Mouse (Mus musculus): ENCODE measurements around the gene Trim72. TPM values are rescaled to one million over a fixed set of nuclear protein-coding genes. Genes with fewer than 3 reads are reported as not detected.

Gene Trim72
- 2.1 and 2.3 TPM in 2 replicates for polyA plus RNA-seq (2012; rRNA removed)

DNA sequence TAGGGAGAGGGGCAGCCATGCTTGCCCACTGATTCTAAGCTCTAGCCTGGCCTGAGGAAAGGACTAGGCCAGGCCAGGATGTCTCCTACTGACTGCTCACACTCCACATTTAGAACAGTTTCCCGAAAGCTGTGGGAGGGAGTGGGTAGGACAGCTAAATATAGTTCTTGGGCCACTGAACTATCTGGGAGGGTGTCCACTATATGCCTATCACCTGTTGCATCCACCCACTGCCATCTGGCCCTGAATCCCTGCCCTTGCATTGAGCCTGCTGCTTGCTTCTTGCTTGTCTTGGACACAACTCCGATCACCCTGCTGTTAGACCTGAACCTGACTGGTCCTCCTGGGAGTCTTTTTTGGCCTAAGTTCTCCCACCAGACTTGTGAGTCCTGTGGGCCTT is at the start of gene Trim72:
Gene Trim72 (plus strand): TSS at position 262 of the 400 bp plus-strand sequence.
- peaks cover 32% of the 10 kb centered on the region for H3K4me1 ChIP-seq (ENCODE audit: control insufficient read depth, insufficient read depth, low read length)
- no peak within 1 kb of the TSS for H3K27ac ChIP-seq (ENCODE audit: insufficient read depth, low read length)
- H3K27me3 ChIP-seq (ENCODE audit: control insufficient read depth, insufficient read depth, low read length) = no peaks in the 10 kb centered on the region
- WGBS = 11% methylated on average over 2 of the region's 2 CpGs
- DNase-seq = peak; percentile 80 to 94
- H3K4me3 ChIP-seq (replicated peaks; ENCODE audit: insufficient read depth, low read depth, low read length) = no peak within 1 kb of the TSS
- TF ChIP-seq CTCF (IDR thresholded peaks at IDR 0.05; ENCODE audit: borderline replicate concordance, insufficient read depth, low read depth, low read length) (no peak; the same call in 1 of the 2 replicates), POLR2A (IDR thresholded peaks at IDR 0.05; ENCODE audit: borderline replicate concordance, insufficient read depth, low read length) (no peak)

GRCm38 (mm10) chr7:127959364-127959763 is 44.4 kb upstream of the Trim72 start:
- Histone ChIP-seq H3K4me1 (ENCODE audit: control insufficient read depth, insufficient read depth, low read length) (no peaks in the 10 kb centered on the region), H3K4me3 (replicated peaks; ENCODE audit: insufficient read depth, low read depth, low read length) (no peak overlapping the region), H3K27ac (ENCODE audit: insufficient read depth, low read length) (no peak overlapping the region), H3K27me3 (ENCODE audit: control insufficient read depth, insufficient read depth, low read length) (no peaks in the 10 kb centered on the region)
- DNase-seq = no peak
- WGBS = 67% methylated on average over 5 of the region's 5 CpGs
- no peak for TF ChIP-seq POLR2A (IDR thresholded peaks at IDR 0.05; ENCODE audit: borderline replicate concordance, insufficient read depth, low read length)
- TF ChIP-seq CTCF (IDR thresholded peaks at IDR 0.05; ENCODE audit: borderline replicate concordance, insufficient read depth, low read depth, low read length) = no peak

DNA sequence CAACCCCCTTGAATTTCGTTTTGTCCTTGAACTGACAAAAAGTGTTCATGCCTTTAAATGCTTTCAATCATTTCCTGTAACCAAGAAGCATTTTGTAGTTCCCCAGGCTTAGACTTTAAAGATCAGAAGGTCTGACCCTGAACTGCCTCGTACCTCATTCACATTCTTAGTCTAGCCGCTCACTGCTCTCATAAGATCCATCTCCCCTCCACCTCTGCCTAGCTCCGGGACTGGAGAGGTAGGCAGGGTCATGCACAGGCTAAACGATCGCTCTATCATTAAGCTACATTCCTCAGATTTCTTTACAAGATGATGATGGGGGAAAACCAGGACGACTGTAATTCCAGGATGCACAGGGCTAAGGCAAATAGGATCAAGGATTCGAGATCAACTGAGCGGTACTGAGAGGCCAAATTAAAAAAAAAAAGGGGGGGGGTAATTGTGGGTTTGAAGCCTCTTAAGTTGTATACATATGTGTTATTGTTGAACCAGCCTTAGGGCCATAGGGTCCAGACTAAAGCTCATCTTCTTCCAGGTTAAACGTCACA is 37.3 kb upstream of the Trim72 start:
- 7% methylated on average over 10 of the region's 10 CpGs for WGBS
- TF ChIP-seq CTCF (IDR thresholded peaks at IDR 0.05; ENCODE audit: borderline replicate concordance, insufficient read depth, low read depth, low read length) (no peak), POLR2A (IDR thresholded peaks at IDR 0.05; ENCODE audit: borderline replicate concordance, insufficient read depth, low read length) (no peak)
- Histone ChIP-seq H3K27ac (ENCODE audit: insufficient read depth, low read length) (peak overlapping the region; percentile 97), H3K4me1 (ENCODE audit: control insufficient read depth, insufficient read depth, low read length) (peaks cover 8% of the 10 kb centered on the region; the same call in 1 of the 2 replicates), H3K27me3 (ENCODE audit: control insufficient read depth, insufficient read depth, low read length) (no peaks in the 10 kb centered on the region), H3K4me3 (replicated peaks; ENCODE audit: insufficient read depth, low read depth, low read length) (peak overlapping the region; percentile 89)
- peak; percentile 30 to 31 for DNase-seq

- H3K4me1 ChIP-seq (ENCODE audit: control insufficient read depth, insufficient read depth, low read length) = peaks cover 8% of the 10 kb centered on the region; the same call in 1 of the 2 replicates
- DNase-seq = peak; percentile 94 to 98
- H3K4me3 ChIP-seq (replicated peaks; ENCODE audit: insufficient read depth, low read depth, low read length) = peak within 1 kb of the TSS; percentile 89
- TF ChIP-seq CTCF (IDR thresholded peaks at IDR 0.05; ENCODE audit: borderline replicate concordance, insufficient read depth, low read depth, low read length) = no peak
- TF ChIP-seq POLR2A (IDR thresholded peaks at IDR 0.05; ENCODE audit: borderline replicate concordance, insufficient read depth, low read length) = peak; percentile 99
- H3K27ac ChIP-seq (ENCODE audit: insufficient read depth, low read length) = peak within 1 kb of the TSS; percentile 97
- under 1% methylated on average over 90 of the region's 92 CpGs for WGBS
- H3K27me3 ChIP-seq (ENCODE audit: control insufficient read depth, insufficient read depth, low read length) = no peaks in the 10 kb centered on the region
Observed at GRCm38 (mm10) chr7:127967004-127967921, 36.5 kb upstream of the Trim72 start, which contains the start of gene Fus. TSS of gene Fus (plus strand) at chr7:127967457.

GRCm38 (mm10) chr7:127967922-127968828 is 35.6 kb upstream of the Trim72 start:
- no peaks in the 10 kb centered on the region for H3K27me3 ChIP-seq (ENCODE audit: control insufficient read depth, insufficient read depth, low read length)
- H3K4me3 ChIP-seq (replicated peaks; ENCODE audit: insufficient read depth, low read depth, low read length) = peak overlapping the region; percentile 89
- under 1% methylated on average over 39 of the region's 42 CpGs for WGBS

DNA sequence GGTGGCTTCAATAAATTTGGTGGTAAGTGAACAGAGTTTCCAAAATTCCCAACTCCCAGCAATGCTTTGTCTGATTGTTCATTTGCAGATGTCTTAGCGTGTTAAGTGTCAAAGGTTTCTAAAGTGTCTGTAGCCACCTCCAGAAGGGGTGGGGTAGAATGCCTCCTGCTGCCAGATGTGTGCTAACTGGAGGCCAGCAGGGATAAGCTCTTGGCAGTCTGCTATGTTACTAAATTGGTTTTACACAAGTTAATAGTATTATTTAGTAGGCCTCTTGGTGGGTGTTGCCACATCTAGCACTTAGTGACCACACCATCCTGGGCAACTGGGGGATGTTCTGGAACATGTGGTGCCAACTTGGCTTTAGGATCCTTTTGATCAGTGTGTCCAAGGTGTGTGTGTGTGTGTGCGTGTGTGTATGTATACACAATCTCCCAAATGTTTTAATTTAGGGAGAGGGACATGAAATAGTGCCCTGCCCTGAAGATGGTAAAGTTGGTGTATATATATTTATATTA is 29.3 kb upstream of the Trim72 start:
- WGBS = 82% methylated on average over 2 of the region's 2 CpGs
- Histone ChIP-seq H3K4me3 (replicated peaks; ENCODE audit: insufficient read depth, low read depth, low read length) (no peak overlapping the region), H3K4me1 (ENCODE audit: control insufficient read depth, insufficient read depth, low read length) (0 out of 2 replicates have a peak, but pooled peaks cover 2% of the 10 kb centered on the region), H3K27me3 (ENCODE audit: control insufficient read depth, insufficient read depth, low read length) (no peaks in the 10 kb centered on the region), H3K27ac (ENCODE audit: insufficient read depth, low read length) (no peak overlapping the region)
- no peak for DNase-seq
- TF ChIP-seq POLR2A (IDR thresholded peaks at IDR 0.05; ENCODE audit: borderline replicate concordance, insufficient read depth, low read length) (no peak), CTCF (IDR thresholded peaks at IDR 0.05; ENCODE audit: borderline replicate concordance, insufficient read depth, low read depth, low read length) (no peak)

More at GRCm38 (mm10) chr7:127967922-127968828, 35.6 kb upstream of the Trim72 start:
- H3K27ac ChIP-seq (ENCODE audit: insufficient read depth, low read length) = no peak overlapping the region
- peaks cover 8% of the 10 kb centered on the region; the same call in 1 of the 2 replicates for H3K4me1 ChIP-seq (ENCODE audit: control insufficient read depth, insufficient read depth, low read length)
- DNase-seq = peak; percentile 74 to 75
- TF ChIP-seq CTCF (IDR thresholded peaks at IDR 0.05; ENCODE audit: borderline replicate concordance, insufficient read depth, low read depth, low read length) = no peak
- TF ChIP-seq POLR2A (IDR thresholded peaks at IDR 0.05; ENCODE audit: borderline replicate concordance, insufficient read depth, low read length) = no peak

DNA sequence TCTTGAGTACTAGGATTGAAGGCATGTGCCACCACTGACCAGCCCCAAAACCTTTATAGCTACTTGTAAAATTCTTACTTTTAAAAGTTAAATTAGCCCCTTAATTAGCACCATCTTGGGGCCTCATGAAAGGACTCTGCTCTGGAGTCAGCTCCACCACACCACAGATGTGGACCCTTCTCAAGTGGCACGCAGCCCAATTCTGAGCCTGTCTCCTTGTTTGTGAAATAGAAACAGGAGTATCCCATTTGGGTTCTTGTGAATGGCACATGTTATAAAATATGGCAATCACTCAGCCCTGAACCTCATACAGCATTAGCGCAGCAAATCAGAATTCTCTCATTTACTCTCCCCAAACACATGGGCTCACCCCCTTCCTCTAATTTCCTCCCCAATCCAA is 24.9 kb upstream of the Trim72 start:
- TF ChIP-seq CTCF (IDR thresholded peaks at IDR 0.05; ENCODE audit: borderline replicate concordance, insufficient read depth, low read depth, low read length) = no peak
- no peak for TF ChIP-seq POLR2A (IDR thresholded peaks at IDR 0.05; ENCODE audit: borderline replicate concordance, insufficient read depth, low read length)
- Histone ChIP-seq H3K4me1 (ENCODE audit: control insufficient read depth, insufficient read depth, low read length) (no peaks in the 10 kb centered on the region), H3K4me3 (replicated peaks; ENCODE audit: insufficient read depth, low read depth, low read length) (no peak overlapping the region), H3K27me3 (ENCODE audit: control insufficient read depth, insufficient read depth, low read length) (no peaks in the 10 kb centered on the region), H3K27ac (ENCODE audit: insufficient read depth, low read length) (no peak overlapping the region)
- no peak for DNase-seq
- 97% methylated on average over 2 of the region's 2 CpGs for WGBS

All from cerebellum, adult 2 months (tissue).